In the genomic region with DNA sequence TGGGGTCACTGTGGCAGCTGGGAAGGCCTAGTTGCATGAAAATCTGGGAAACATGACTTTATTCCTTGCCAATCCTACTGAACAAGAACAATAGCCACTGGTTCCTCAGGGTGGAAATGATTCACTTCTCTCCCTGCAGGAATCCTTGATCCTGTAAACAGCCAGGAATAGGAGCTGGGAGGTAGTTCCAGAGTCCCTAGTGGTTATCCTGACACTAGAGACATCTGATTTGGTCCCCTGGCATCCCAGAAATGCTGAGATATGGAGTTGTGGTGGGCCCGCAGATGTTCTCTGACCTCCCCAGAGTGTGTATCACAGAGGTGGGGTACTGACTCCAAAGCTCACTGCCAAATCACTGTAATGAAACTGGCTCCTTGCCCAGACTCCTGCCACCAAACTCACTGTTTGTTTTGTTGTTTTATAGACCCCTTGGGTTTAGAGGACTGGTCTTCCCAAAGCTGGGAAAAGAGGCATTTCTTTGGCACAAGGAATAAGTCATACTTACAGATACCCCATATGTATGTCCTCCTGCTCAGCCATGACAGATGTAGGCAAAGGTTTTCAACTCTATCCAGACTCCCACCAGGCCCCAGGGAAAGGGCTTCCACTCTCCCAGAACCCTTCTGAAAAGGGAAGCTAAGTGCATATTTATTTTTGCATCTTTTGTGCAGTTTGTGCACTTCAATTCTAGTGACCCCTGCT, we compare ENCODE assay signal across 9 mouse cellular contexts. TPM values are rescaled to one million over a fixed set of nuclear protein-coding genes. Genes with fewer than 3 reads are reported as not detected.
DNase-seq lines count a peak whose midpoint lies in the region; ATAC-seq lines count a peak whose summit lies in the region.
"Had no signal": no experiment of that assay in that cellular context is flagged by ENCODE, and none has a peak within 500 bp of the region (broad histone marks: within the 10 kb centered on the region; RNA-seq: fewer than 3 reads in every experiment).

No protein-coding gene starts in this region.

- H3K4me2 ChIP-seq in hindbrain, embryonic 13.5 days, result no peak overlapping the region
- H3K4me2 ChIP-seq in heart, embryonic 13.5 days, result no peak overlapping the region
- H3K4me2 ChIP-seq: limb, embryonic 15.5 days had no signal

- DNase-seq in hindbrain, embryonic 10.5 days (ENCODE audit: low spot score), result no peak
- peak; percentile 38 for DNase-seq in adipocyte (ENCODE audit: low spot score)
- peak; percentile 59 to 66 for DNase-seq in kidney, postnatal 36 days
- DNase-seq in embryo, embryonic 9.5 days (ENCODE audit: extremely low spot score), result no peak
- no peak for DNase-seq in spleen, postnatal 4 days (ENCODE audit: low spot score in 2 of 2)
- DNase-seq in right cerebral cortex, postnatal 4 days, result no peak

- H3K27me3 ChIP-seq in hindbrain, embryonic 13.5 days, result no peaks in the 10 kb centered on the region
- peaks cover 22% of the 10 kb centered on the region for H3K27me3 ChIP-seq in hindbrain, embryonic 10.5 days (ENCODE audit: insufficient read depth, poor library complexity, severe bottlenecking)
- H3K27me3 ChIP-seq in heart, embryonic 13.5 days (replicated peaks), result no peaks in the 10 kb centered on the region
- H3K27me3 ChIP-seq: limb, embryonic 15.5 days had no signal

- peak; percentile 54; the same call in 1 of the 2 replicates for ATAC-seq in hindbrain, embryonic 13.5 days (ENCODE audit: low FRiP score)
- ATAC-seq in heart, embryonic 13.5 days (ENCODE audit: extremely low read depth, insufficient number of reproducible peaks, low FRiP score, low TSS enrichment), result no peak

- H3K9ac ChIP-seq in hindbrain, embryonic 13.5 days, result no peak overlapping the region
- no peak overlapping the region for H3K9ac ChIP-seq in heart, embryonic 13.5 days
- H3K9ac ChIP-seq: limb, embryonic 15.5 days had no signal

- H3K4me3 ChIP-seq in hindbrain, embryonic 13.5 days, result no peak overlapping the region
- H3K4me3 ChIP-seq in hindbrain, embryonic 10.5 days, result no peak overlapping the region
- H3K4me3 ChIP-seq in heart, embryonic 13.5 days, result no peak overlapping the region
- H3K4me3 ChIP-seq: limb, embryonic 15.5 days had no signal

- 48% methylated on average over 1 of the region's 1 CpGs for WGBS in hindbrain, embryonic 13.5 days
- WGBS in hindbrain, embryonic 10.5 days, result 74% methylated on average over 1 of the region's 1 CpGs
- WGBS in heart, embryonic 13.5 days, result 30% methylated on average over 1 of the region's 1 CpGs

- H3K9me3 ChIP-seq in hindbrain, embryonic 13.5 days, result no peaks in the 10 kb centered on the region
- no peaks in the 10 kb centered on the region for H3K9me3 ChIP-seq in hindbrain, embryonic 10.5 days
- no peaks in the 10 kb centered on the region for H3K9me3 ChIP-seq in heart, embryonic 13.5 days
- H3K9me3 ChIP-seq: limb, embryonic 15.5 days had no signal

- H3K27ac ChIP-seq in hindbrain, embryonic 13.5 days, result peak overlapping the region; percentile 72
- H3K27ac ChIP-seq in hindbrain, embryonic 10.5 days, result no peak overlapping the region
- peak overlapping the region; percentile 72 for H3K27ac ChIP-seq in heart, embryonic 13.5 days (replicated peaks)
- H3K27ac ChIP-seq: limb, embryonic 15.5 days had no signal

- H3K36me3 ChIP-seq in hindbrain, embryonic 13.5 days, result peaks cover 17% of the 10 kb centered on the region
- H3K36me3 ChIP-seq in hindbrain, embryonic 10.5 days, result peaks cover 33% of the 10 kb centered on the region
- peaks cover 10% of the 10 kb centered on the region for H3K36me3 ChIP-seq in heart, embryonic 13.5 days
- H3K36me3 ChIP-seq: limb, embryonic 15.5 days had no signal

- H3K4me1 ChIP-seq in hindbrain, embryonic 13.5 days (replicated peaks), result peaks cover 47% of the 10 kb centered on the region
- H3K4me1 ChIP-seq in hindbrain, embryonic 10.5 days (replicated peaks), result peaks cover 44% of the 10 kb centered on the region
- peaks cover 42% of the 10 kb centered on the region for H3K4me1 ChIP-seq in heart, embryonic 13.5 days

RNA-seq across cellular contexts. Expression of gene Plxna2, which starts 40.6 kb away (rescaled TPM):
- polyA plus RNA-seq in hindbrain, embryonic 13.5 days (2015; fragmentation: Nextera tagmentation; extraction: Ambion mirVana), result 36.1 and 36.5 TPM in 2 replicates
- 17.5 and 23.9 TPM in 2 replicates for polyA plus RNA-seq in hindbrain, embryonic 10.5 days (2016; fragmentation: Nextera tagmentation; extraction: Ambion mirVana)
- 6.0 and 6.3 TPM in 2 replicates for polyA plus RNA-seq in heart, embryonic 13.5 days (2015; fragmentation: Nextera tagmentation; extraction: Ambion mirVana)

Comparison
In these comparisons a context has a peak if more than half of its experiments do, and no peak if none do; other contexts are left out.
1. DNase-seq: peak in adipocyte (single experiment) and kidney, postnatal 36 days (2 of 2); none in hindbrain, embryonic 10.5 days (single experiment), embryo, embryonic 9.5 days (single experiment), spleen, postnatal 4 days (0 of 2) and right cerebral cortex, postnatal 4 days (single experiment).